Mouse (Mus musculus): ENCODE measurements around the gene Fbf1. TPM values are rescaled to one million over a fixed set of nuclear protein-coding genes. Genes with fewer than 3 reads are reported as not detected.
"Not testable (repeated sequence)": the region's sequence is repeated elsewhere in the genome, so short reads cannot be mapped to it uniquely, and the experiment has no call there.

Gene Fbf1
- polyA plus RNA-seq, 1 experiment from 2014 or later = 35.9 TPM

DNA sequence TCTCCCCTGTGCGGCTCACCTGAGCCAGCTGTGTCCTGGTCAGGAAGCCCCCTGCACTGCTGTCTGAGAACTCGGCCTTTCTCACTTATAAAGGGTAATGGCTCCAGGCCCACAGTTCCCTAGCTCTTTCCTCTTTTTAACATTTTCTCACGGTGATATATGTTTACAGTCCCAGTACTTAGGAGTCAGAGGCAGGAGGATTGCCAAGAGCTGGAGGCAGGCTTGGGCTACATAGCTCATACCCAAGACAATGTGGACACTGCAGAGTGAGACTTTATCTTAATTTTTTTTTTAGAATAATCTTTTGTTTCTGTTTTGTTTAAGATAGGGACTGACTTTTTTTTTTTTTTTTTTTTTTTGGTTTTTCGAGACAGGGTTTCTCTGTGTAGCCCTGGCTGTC is 65.5 kb downstream of the Fbf1 start:
- Histone ChIP-seq H3K4me1 (peaks cover 73% of the 10 kb centered on the region), H3K4me2 (0 out of 2 replicates have a peak overlapping the region, but pooled peaks have one; percentile 6), H3K9me3 (no peaks in the 10 kb centered on the region), H3K27me3 (peaks cover 12% of the 10 kb centered on the region), H3K36me3 (no peaks in the 10 kb centered on the region), H3K4me3 (no peak overlapping the region), H3K27ac (peak overlapping the region; percentile 91), H3K9ac (peak overlapping the region; percentile 8; the same call in 1 of the 2 replicates)
- ATAC-seq (ENCODE audit: borderline replicate concordance, extremely low read depth, low FRiP score, low TSS enrichment) = no peak
- WGBS = 38% methylated on average over 3 of the region's 4 CpGs

DNA sequence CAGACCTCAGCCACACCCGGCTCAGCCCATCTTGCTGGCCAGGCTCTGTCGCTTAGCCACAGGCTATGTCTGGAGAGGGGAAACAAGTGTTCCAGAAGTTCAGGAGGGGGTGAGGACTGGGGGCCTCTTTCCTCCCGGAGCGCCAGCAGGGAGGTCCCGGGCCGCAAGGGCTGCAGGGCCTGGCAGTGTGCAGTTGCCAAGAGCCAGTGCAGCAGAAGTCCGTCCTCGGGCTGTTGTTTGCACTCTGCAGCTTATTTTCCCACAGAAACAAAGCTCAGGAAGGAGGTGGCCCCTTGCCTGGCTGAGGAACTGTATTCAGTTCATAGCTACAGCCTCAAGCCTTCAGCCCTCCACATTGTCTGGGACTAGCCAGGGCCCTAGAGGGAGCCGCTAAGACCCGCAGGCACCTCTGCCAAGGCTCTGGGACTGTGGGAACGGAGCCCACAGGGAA is 66.0 kb downstream of the Fbf1 start:
- Histone ChIP-seq H3K36me3 (no peaks in the 10 kb centered on the region), H3K27ac (peak overlapping the region; percentile 91), H3K27me3 (peaks cover 7% of the 10 kb centered on the region), H3K4me1 (peaks cover 68% of the 10 kb centered on the region), H3K4me3 (no peak overlapping the region), H3K9me3 (no peaks in the 10 kb centered on the region), H3K9ac (peak overlapping the region; percentile 8; the same call in 1 of the 2 replicates), H3K4me2 (0 out of 2 replicates have a peak overlapping the region, but pooled peaks have one; percentile 6)
- WGBS = 27% methylated on average over 11 of the region's 11 CpGs
- ATAC-seq (ENCODE audit: borderline replicate concordance, extremely low read depth, low FRiP score, low TSS enrichment) = peak; percentile 67

DNA sequence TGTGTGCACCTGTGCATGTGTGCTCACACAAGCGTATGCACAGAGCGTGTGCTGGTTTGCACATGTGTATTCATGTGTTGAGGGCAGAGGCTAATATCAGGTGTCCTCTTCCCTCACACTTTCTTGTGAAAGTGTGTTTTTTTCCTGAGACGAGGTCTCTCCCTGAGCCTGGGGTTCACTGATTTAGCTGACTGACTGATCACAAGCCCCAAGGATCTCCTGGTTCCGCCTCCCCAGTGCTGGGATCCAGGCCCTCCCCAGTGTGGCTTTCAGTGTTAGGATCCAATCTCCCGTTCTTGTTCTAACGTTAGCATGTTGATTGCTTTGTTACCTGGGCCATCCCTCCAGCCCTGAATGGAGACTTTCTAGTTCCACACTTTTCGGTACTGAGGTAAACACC is 67.1 kb downstream of the Fbf1 start:
- WGBS = 82% methylated on average over 7 of the region's 7 CpGs
- no peak overlapping the region for H3K9ac ChIP-seq
- no peaks in the 10 kb centered on the region for H3K36me3 ChIP-seq
- no peaks in the 10 kb centered on the region; the same call in 1 of the 2 replicates for H3K27me3 ChIP-seq
- H3K4me1 ChIP-seq = peaks cover 57% of the 10 kb centered on the region
- no peak overlapping the region for H3K4me2 ChIP-seq
- no peak overlapping the region for H3K4me3 ChIP-seq
- no peak for ATAC-seq (ENCODE audit: borderline replicate concordance, extremely low read depth, low FRiP score, low TSS enrichment)
- peak overlapping the region; percentile 91 for H3K27ac ChIP-seq
- no peaks in the 10 kb centered on the region for H3K9me3 ChIP-seq

DNA sequence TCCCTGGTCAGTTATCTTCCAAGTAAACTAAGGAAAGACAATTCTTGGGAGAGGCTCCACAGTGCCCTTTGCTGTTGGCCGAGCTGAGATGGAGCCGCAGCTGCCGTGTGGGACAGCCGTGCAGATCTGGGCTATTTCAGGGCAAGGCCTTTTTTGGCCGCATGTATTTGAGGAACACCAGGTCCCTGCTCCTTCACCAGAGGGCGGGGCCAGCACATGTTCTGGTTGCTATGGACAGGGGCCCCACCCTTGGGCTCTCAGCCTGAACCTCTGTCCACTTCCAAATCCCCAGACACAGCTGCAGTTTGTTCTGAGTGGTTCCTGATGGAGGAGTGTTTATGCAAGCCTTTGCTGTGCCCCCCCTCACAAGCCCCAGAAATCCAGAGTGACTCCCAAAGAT is 67.6 kb downstream of the Fbf1 start:
- Histone ChIP-seq H3K36me3 (no peaks in the 10 kb centered on the region), H3K27ac (peak overlapping the region; percentile 91), H3K4me3 (no peak overlapping the region), H3K27me3 (no peaks in the 10 kb centered on the region; the same call in 1 of the 2 replicates), H3K4me1 (peaks cover 55% of the 10 kb centered on the region), H3K9ac (no peak overlapping the region), H3K9me3 (no peaks in the 10 kb centered on the region), H3K4me2 (no peak overlapping the region)
- no peak for ATAC-seq (ENCODE audit: borderline replicate concordance, extremely low read depth, low FRiP score, low TSS enrichment)
- 60% methylated on average over 6 of the region's 6 CpGs for WGBS

DNA sequence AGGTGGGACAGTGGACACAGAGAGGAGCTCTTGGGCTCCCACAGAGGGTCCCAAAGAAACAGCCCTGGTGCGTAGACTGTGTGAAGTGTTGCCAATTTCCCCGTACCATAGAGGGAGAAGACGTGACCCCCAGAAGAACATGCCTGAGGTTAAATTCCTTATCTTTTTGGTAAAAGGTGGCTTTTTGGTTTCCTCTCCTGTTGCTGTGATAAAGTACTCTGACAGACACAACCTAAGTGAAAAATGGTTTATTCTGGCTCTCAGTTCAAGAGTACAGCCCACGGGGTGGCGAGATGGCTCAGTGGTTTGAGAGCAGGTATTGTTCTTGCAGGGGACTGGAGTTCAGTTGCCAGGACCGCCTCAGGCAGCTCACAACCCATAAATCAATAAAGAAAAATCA is 68.5 kb downstream of the Fbf1 start:
- Histone ChIP-seq H3K4me2 (no peak overlapping the region), H3K9me3 (no peaks in the 10 kb centered on the region), H3K4me3 (no peak overlapping the region), H3K27me3 (no peaks in the 10 kb centered on the region), H3K9ac (no peak overlapping the region), H3K4me1 (peaks cover 49% of the 10 kb centered on the region), H3K27ac (no peak overlapping the region), H3K36me3 (no peaks in the 10 kb centered on the region)
- 82% methylated on average over 6 of the region's 6 CpGs for WGBS
- no peak for ATAC-seq (ENCODE audit: borderline replicate concordance, extremely low read depth, low FRiP score, low TSS enrichment)

DNA sequence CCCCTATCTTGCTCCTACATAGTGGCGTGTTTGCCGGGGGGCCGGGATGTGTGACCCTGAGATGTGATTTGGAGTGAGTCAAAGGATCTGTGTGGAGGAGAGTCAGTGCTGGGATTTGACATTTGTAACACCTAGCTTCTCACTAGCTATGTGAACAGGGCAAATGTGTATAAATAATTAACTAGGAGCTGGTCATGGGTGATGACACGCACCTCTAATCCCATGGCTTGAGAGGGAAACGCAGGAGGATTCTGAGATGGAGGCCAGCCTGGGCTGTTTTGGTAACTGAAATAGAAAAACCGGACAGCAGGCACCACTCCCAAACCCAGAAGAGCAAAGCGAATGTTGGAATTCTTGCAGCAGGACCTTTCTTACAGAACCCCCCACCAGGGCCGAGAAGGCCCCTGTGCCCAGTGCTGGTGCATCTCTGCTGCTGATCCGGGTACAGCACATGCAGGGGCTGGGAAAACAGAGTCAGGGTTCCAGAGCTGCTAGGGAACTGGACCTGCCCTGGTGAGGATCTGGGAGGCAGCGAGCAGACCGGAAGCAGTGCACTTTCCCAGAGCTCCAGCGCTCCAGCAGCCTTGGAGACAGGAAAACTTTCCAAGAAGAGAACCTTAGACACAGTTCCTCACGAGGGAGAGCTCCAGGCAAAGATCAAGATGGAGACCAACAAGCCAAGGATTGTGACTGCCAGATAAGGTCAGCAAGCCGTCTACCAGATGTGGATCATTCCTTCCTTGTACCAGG is 69.1 kb downstream of the Fbf1 start:
- Histone ChIP-seq H3K4me2 (no peak overlapping the region), H3K27ac (peak overlapping the region; percentile 14; the same call in 1 of the 2 replicates), H3K36me3 (no peaks in the 10 kb centered on the region), H3K9ac (no peak overlapping the region), H3K27me3 (no peaks in the 10 kb centered on the region), H3K9me3 (no peaks in the 10 kb centered on the region), H3K4me3 (no peak overlapping the region), H3K4me1 (peaks cover 47% of the 10 kb centered on the region)
- ATAC-seq (ENCODE audit: borderline replicate concordance, extremely low read depth, low FRiP score, low TSS enrichment) = no peak
- 60% methylated on average over 14 of the region's 14 CpGs for WGBS

DNA sequence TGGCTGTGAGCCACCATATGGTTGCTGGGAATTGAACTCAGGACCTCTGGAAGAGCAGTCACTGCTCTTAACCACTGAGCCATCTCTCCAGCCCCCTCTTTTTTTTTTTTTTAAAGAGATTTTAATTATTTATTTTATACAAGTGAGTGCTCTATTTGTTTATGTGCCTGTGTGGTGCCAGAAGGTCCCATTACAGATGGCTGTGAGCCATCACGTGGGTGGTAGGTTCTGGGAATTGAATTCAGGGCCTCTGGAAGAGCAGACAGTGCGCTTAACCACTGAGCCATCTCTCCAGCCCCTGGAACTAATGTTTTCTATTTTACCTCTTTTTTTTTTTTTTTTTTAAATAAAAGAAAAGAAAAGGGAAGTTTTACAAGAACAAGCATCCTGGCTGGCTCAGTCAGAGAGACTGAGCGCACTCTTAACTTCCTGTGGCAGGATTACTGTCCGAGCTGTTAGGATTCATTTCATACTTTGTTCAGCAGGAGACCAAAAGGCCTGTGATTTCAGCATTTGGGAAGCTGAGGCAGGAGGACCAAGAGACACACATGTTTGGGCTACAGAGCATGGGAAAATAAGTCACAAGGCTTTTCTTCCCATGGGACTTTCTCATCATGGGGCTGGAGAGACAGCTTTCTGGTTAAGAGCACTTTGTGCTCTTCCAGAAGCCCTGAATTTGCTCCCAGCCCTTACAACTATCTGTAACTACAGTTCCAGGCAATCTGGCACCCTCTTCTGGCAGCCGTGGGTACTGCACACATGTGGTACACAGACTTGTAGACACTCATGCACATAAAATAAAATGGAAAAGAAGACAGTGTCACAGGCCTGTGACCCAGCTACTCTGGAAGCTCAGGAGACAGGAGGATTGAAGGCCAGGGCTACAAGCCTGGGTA is 71.5 kb downstream of the Fbf1 start:
- no peak for ATAC-seq (ENCODE audit: borderline replicate concordance, extremely low read depth, low FRiP score, low TSS enrichment)
- Histone ChIP-seq H3K27me3 (no peaks in the 10 kb centered on the region), H3K36me3 (no peaks in the 10 kb centered on the region), H3K27ac (no peak overlapping the region), H3K4me2 (no peak overlapping the region), H3K9ac (no peak overlapping the region), H3K9me3 (no peaks in the 10 kb centered on the region), H3K4me1 (peaks cover 29% of the 10 kb centered on the region), H3K4me3 (no peak overlapping the region)
- WGBS = 82% methylated on average over 5 of the region's 5 CpGs

DNA sequence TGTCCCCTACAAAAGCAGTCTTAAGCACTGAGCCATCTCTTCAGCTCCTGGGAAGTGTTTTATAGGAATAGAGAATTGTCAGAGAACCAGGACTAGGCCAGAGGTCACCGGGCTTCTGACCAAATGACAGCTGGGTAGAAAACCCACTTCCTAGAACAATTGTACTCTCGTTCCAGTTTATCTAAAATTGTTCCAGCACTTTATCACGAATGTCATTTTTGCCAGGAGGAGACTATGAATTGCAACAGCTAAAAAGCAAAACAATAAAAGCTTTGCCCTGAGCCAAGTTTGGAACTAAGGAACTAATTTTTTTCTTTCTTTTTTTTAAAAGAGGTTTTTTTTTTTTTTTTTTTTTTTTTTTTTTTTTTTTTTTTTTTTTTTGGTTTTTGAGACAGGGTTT is 72.4 kb downstream of the Fbf1 start:
- Histone ChIP-seq H3K4me2 (no peak overlapping the region), H3K9ac (no peak overlapping the region), H3K27ac (no peak overlapping the region), H3K4me3 (no peak overlapping the region), H3K36me3 (no peaks in the 10 kb centered on the region), H3K9me3 (no peaks in the 10 kb centered on the region), H3K4me1 (peaks cover 21% of the 10 kb centered on the region), H3K27me3 (no peaks in the 10 kb centered on the region)
- WGBS = 43% methylated on average over 3 of the region's 3 CpGs
- no peak for ATAC-seq (ENCODE audit: borderline replicate concordance, extremely low read depth, low FRiP score, low TSS enrichment)

DNA sequence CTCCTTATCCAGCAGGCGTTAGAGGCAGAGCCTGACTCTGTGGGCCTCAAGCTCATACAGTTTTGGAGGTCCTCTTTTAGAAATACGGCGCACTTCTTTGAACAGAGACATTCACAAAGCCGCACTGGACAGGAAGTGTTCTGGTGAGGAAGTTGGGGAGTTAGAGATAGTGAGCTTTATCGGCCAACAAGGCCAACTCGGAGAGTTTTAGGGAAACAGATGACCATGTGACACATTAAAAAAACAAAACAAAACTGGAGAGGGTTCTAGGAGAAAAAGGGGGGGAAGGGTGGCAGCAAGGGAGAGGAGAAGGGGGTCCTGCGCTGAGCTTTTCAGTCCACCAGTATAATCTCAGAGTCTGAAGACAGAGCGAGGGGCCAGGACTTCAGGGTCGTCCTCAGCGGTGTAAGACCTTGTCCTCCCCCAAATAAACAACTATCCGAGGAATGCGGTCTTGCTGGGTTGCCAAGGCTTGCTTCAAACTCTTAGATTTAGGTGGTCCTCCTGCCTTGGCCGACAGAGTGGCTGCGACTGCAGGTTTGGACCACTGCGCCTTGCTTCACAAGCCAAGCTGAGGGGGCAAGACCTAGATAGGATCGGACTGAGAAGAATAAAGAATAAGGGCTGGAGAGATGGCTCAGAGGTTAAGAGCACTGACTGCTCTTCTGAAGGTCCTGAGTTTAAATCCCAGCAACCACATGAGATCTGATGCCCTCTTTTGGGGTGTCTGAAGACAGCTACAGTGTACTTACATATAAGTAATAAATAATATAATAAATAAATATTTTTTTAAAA is 74.0 kb downstream of the Fbf1 start:
- no peaks in the 10 kb centered on the region for H3K36me3 ChIP-seq
- WGBS = 31% methylated on average over 16 of the region's 16 CpGs
- peak overlapping the region; percentile 58; the same call in 1 of the 2 replicates for H3K27ac ChIP-seq
- peaks cover 12% of the 10 kb centered on the region for H3K4me1 ChIP-seq
- ATAC-seq (ENCODE audit: borderline replicate concordance, extremely low read depth, low FRiP score, low TSS enrichment) = no peak
- H3K9ac ChIP-seq = no peak overlapping the region
- H3K9me3 ChIP-seq = no peaks in the 10 kb centered on the region
- no peaks in the 10 kb centered on the region for H3K27me3 ChIP-seq
- H3K4me2 ChIP-seq = no peak overlapping the region
- H3K4me3 ChIP-seq = no peak overlapping the region

DNA sequence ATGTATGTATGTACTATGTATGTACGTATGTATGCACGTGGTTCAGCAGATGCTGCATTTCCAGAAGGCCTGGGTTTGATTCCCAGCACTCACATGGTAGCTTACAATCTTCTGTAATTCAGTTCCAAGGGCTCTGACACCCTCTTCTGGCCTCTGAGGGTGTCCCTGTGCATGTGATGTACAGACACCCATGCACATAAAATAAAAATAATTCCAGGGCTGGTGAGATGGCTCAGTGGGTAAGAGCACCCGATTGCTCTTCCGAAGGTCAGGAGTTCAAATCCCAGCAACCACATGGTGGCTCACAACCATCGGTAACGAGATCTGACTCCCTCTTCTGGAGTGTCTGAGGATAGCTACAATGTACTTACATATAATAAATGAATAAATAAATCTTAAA is 75.0 kb downstream of the Fbf1 start:
- WGBS = 92% methylated on average over 6 of the region's 6 CpGs
- not testable (repeated sequence) for ATAC-seq (ENCODE audit: borderline replicate concordance, extremely low read depth, low FRiP score, low TSS enrichment); H3K36me3 ChIP-seq; H3K9me3 ChIP-seq; H3K27me3 ChIP-seq; H3K4me1 ChIP-seq; H3K4me3 ChIP-seq; H3K4me2 ChIP-seq; H3K9ac ChIP-seq; H3K27ac ChIP-seq

Data from lung, embryonic 15.5 days (tissue).